Mouse (Mus musculus): ENCODE data around the gene Cox8a. TPM values are rescaled to one million over a fixed set of nuclear protein-coding genes. Genes with fewer than 3 reads are reported as not detected.

Gene Cox8a
- polyA plus RNA-seq, 1 experiment from 2014 or later: 1,508 TPM

DNA sequence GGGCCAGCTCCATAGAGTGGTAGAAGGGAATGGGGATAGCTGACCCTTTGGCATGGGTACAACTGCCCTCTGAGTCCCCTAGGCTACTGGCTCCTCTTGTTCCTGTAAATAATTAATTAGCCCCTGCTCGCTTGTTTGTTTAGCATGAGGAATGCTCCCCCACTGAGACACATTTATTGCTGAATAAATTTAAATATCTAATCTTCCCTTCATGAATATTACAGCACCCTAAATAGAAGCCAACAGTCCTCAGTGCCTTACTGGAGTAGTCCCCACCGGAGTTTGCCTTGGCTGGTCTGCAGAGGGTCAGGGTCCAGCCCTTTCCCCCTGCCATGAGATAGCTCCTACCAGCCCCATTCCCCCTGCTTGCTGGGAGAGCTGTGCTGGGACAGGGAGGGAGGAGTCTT, 24.9 kb downstream of the Cox8a start:
- H3K9ac ChIP-seq (ENCODE audit: low read depth, low read length): no peak overlapping the region
- H3K4me1 ChIP-seq (ENCODE audit: control insufficient read depth, insufficient read depth, low read length): peaks cover 44% of the 10 kb centered on the region
- H3K36me3 ChIP-seq (ENCODE audit: control insufficient read depth, insufficient read depth, low read length): no peaks in the 10 kb centered on the region
- no peaks in the 10 kb centered on the region for H3K27me3 ChIP-seq (replicated peaks; ENCODE audit: control insufficient read depth, insufficient read depth, low read length)
- peak overlapping the region; percentile 66; the same call in 1 of the 2 replicates for H3K27ac ChIP-seq (ENCODE audit: low read length)
- 50% methylated on average over 2 of the region's 2 CpGs for WGBS
- no peak overlapping the region for H3K4me2 ChIP-seq (ENCODE audit: low read depth, low read length)
- H3K4me3 ChIP-seq (ENCODE audit: low read length): no peak overlapping the region
- no peak for ATAC-seq
- no peaks in the 10 kb centered on the region for H3K9me3 ChIP-seq (ENCODE audit: control insufficient read depth, low read length)

DNA sequence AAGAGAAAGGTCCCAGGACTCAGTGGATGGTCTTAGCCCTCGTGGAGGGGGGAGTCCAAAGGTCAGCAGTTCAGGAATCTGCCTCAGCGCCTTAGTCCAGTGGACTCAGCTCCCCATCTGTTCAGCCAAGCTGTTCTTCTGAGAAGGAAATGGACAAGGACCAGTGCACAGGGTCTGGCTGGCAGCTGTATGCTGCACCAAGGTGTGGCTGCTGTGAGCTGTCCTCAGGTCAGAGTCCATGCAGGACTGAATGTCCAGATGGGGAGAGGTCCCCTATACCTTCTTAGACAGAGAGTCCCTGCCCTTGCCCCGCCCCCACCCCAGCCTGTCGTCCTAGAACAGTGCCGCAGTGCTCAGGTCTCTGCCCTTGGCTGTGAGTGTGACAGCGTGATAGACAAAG, 25.8 kb downstream of the Cox8a start:
- Histone ChIP-seq H3K9ac (ENCODE audit: low read depth, low read length) (peak overlapping the region; percentile 33), H3K27ac (ENCODE audit: low read length) (peak overlapping the region; percentile 66), H3K4me2 (ENCODE audit: low read depth, low read length) (no peak overlapping the region), H3K36me3 (ENCODE audit: control insufficient read depth, insufficient read depth, low read length) (no peaks in the 10 kb centered on the region), H3K4me3 (ENCODE audit: low read length) (no peak overlapping the region), H3K9me3 (ENCODE audit: control insufficient read depth, low read length) (no peaks in the 10 kb centered on the region), H3K27me3 (replicated peaks; ENCODE audit: control insufficient read depth, insufficient read depth, low read length) (peaks cover under 1% of the 10 kb centered on the region; the same call in 1 of the 2 replicates), H3K4me1 (ENCODE audit: control insufficient read depth, insufficient read depth, low read length) (peaks cover 41% of the 10 kb centered on the region)
- 26% methylated on average over 6 of the region's 6 CpGs for WGBS
- peak; percentile 70 for ATAC-seq

DNA sequence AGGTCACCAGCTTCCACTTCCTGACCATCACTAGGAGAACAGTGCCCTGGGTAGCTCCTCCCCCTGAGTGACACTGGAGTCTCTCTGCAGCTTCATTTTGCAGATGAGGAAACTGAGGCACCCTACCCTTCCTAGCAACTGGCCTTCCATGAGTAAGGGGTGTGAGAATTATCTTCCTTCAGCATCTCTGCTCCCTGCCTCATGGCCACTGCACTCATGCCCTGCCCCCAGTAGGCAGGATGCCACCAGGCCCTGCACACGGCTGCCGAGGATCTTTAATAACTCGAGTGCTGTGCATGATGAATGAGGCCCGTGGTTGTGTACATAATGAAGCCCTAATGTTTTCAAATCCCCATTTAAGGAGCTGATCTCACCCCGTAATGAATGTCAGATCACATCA, 26.4 kb downstream of the Cox8a start:
- Histone ChIP-seq H3K4me3 (ENCODE audit: low read length) (no peak overlapping the region), H3K4me2 (ENCODE audit: low read depth, low read length) (no peak overlapping the region), H3K9ac (ENCODE audit: low read depth, low read length) (peak overlapping the region; percentile 22; the same call in 1 of the 2 replicates), H3K27me3 (replicated peaks; ENCODE audit: control insufficient read depth, insufficient read depth, low read length) (peaks cover 3% of the 10 kb centered on the region; the same call in 1 of the 2 replicates), H3K9me3 (ENCODE audit: control insufficient read depth, low read length) (no peaks in the 10 kb centered on the region), H3K4me1 (ENCODE audit: control insufficient read depth, insufficient read depth, low read length) (peaks cover 41% of the 10 kb centered on the region), H3K27ac (ENCODE audit: low read length) (peak overlapping the region; percentile 66; the same call in 1 of the 2 replicates), H3K36me3 (ENCODE audit: control insufficient read depth, insufficient read depth, low read length) (no peaks in the 10 kb centered on the region)
- WGBS: 31% methylated on average over 5 of the region's 5 CpGs
- no peak for ATAC-seq

DNA sequence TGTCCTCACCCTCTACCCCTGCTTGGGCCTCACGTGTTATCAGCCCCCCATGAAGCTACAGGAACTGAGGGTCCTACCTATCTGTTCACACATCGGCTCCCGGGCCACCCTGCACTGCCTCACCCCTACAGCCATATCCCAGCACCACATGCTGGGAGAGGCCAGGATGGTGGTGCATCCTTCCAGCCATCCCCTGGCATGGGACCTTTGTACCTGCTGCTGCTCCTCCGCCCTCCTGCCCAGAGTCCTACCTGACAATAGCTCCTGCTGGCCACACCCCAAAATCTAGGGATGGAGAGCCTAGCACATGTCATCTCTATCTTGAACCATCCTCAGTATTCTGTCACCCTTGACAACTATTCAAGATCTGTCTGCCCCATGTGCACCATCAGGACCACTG, 28.4 kb downstream of the Cox8a start:
- Histone ChIP-seq H3K36me3 (ENCODE audit: control insufficient read depth, insufficient read depth, low read length) (no peaks in the 10 kb centered on the region), H3K27me3 (replicated peaks; ENCODE audit: control insufficient read depth, insufficient read depth, low read length) (peaks cover 3% of the 10 kb centered on the region; the same call in 1 of the 2 replicates), H3K4me1 (ENCODE audit: control insufficient read depth, insufficient read depth, low read length) (peaks cover 52% of the 10 kb centered on the region), H3K9ac (ENCODE audit: low read depth, low read length) (no peak overlapping the region), H3K9me3 (ENCODE audit: control insufficient read depth, low read length) (no peaks in the 10 kb centered on the region), H3K27ac (ENCODE audit: low read length) (no peak overlapping the region), H3K4me3 (ENCODE audit: low read length) (no peak overlapping the region), H3K4me2 (ENCODE audit: low read depth, low read length) (no peak overlapping the region)
- 51% methylated on average over 4 of the region's 4 CpGs for WGBS
- no peak for ATAC-seq

DNA sequence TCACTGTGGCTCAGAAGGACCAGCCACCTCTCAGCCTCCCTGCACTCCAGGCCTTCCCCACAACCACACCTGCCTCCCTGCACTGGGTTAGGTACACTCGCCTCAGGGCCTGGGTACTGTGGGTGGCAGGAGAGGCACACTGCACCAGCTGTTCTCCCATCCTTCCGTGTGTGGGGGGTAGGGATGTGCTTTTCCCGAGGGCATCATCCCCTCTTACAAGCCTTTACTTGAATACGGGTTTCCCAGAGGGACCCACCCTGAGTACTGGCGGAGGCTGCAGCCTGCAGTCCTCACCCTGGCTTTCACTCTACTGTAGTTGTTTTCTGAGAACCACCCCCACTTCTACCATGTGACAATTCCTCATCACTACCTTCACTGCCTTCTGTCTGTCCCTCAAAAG, 30.3 kb downstream of the Cox8a start:
- ATAC-seq: no peak
- 66% methylated on average over 5 of the region's 5 CpGs for WGBS
- Histone ChIP-seq H3K4me1 (ENCODE audit: control insufficient read depth, insufficient read depth, low read length) (peaks cover 54% of the 10 kb centered on the region), H3K9ac (ENCODE audit: low read depth, low read length) (no peak overlapping the region), H3K9me3 (ENCODE audit: control insufficient read depth, low read length) (no peaks in the 10 kb centered on the region), H3K27me3 (replicated peaks; ENCODE audit: control insufficient read depth, insufficient read depth, low read length) (peaks cover 3% of the 10 kb centered on the region; the same call in 1 of the 2 replicates), H3K27ac (ENCODE audit: low read length) (no peak overlapping the region; the same call in 1 of the 2 replicates), H3K4me2 (ENCODE audit: low read depth, low read length) (no peak overlapping the region), H3K4me3 (ENCODE audit: low read length) (no peak overlapping the region), H3K36me3 (ENCODE audit: control insufficient read depth, insufficient read depth, low read length) (no peaks in the 10 kb centered on the region)

DNA sequence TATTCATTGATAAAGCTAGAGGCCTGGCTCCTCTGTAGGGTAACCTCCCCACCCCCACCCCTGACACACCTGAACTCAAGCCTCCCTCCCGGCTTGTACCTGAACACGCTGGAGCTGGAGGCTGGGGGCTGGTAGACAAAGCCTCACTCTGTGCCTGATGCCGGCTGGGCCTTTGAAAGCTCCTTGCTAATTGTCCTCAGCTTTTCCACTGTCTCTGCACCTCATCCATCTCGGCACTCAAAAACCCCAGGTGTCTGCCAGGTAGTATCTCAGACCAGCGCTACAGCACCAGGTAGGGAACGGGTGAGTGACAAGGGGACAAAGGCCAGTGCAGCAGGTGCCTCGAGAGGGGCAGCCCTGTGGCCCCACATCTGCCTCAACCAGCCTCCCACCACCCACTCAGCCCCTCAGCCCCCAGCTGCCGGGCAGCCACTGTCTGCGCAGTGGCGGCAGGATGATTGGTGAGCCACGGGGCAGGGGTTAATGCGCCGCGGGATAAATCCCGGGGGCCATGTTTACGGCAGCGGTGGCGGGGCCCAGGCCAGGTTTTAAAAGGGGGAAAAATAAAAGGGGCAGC, 31.6 kb downstream of the Cox8a start:
- peak; percentile 41 for ATAC-seq
- peak overlapping the region; percentile 45; the same call in 1 of the 2 replicates for H3K9ac ChIP-seq (ENCODE audit: low read depth, low read length)
- H3K27me3 ChIP-seq (replicated peaks; ENCODE audit: control insufficient read depth, insufficient read depth, low read length): peaks cover 3% of the 10 kb centered on the region; the same call in 1 of the 2 replicates
- H3K4me1 ChIP-seq (ENCODE audit: control insufficient read depth, insufficient read depth, low read length): peaks cover 48% of the 10 kb centered on the region
- no peaks in the 10 kb centered on the region for H3K9me3 ChIP-seq (ENCODE audit: control insufficient read depth, low read length)
- no peaks in the 10 kb centered on the region for H3K36me3 ChIP-seq (ENCODE audit: control insufficient read depth, insufficient read depth, low read length)
- peak overlapping the region; percentile 26 for H3K4me2 ChIP-seq (ENCODE audit: low read depth, low read length)
- no peak overlapping the region; the same call in 1 of the 2 replicates for H3K27ac ChIP-seq (ENCODE audit: low read length)
- peak overlapping the region; percentile 3; the same call in 1 of the 2 replicates for H3K4me3 ChIP-seq (ENCODE audit: low read length)
- WGBS: 17% methylated on average over 18 of the region's 18 CpGs

DNA sequence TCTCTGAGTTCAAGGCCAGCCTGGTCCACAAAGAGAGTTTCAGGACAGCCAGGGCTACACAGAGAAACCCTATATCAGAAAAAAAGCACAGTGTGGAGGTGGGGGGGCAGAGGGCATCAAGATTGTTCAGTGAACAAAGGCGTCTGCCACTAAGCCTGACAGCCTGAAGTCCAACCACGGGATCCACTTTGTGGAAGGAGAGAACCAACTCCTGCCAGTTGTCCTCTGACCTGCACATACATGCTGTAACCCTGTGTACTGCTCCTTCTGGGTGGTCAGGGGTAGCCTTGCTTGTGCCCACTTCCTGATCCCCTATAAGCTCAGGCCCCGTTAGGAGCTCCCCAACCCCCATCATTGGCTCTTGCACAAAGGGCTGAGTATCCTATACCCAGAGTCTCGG, 32.4 kb downstream of the Cox8a start:
- peaks cover 48% of the 10 kb centered on the region for H3K4me1 ChIP-seq (ENCODE audit: control insufficient read depth, insufficient read depth, low read length)
- H3K27me3 ChIP-seq (replicated peaks; ENCODE audit: control insufficient read depth, insufficient read depth, low read length): peaks cover 3% of the 10 kb centered on the region; the same call in 1 of the 2 replicates
- H3K27ac ChIP-seq (ENCODE audit: low read length): no peak overlapping the region; the same call in 1 of the 2 replicates
- 66% methylated on average over 4 of the region's 4 CpGs for WGBS
- 0 out of 2 replicates have a peak overlapping the region, but pooled peaks have one; percentile 26 for H3K4me2 ChIP-seq (ENCODE audit: low read depth, low read length)
- peak overlapping the region; percentile 25; the same call in 1 of the 2 replicates for H3K9ac ChIP-seq (ENCODE audit: low read depth, low read length)
- H3K36me3 ChIP-seq (ENCODE audit: control insufficient read depth, insufficient read depth, low read length): no peaks in the 10 kb centered on the region
- no peak overlapping the region for H3K4me3 ChIP-seq (ENCODE audit: low read length)
- H3K9me3 ChIP-seq (ENCODE audit: control insufficient read depth, low read length): no peaks in the 10 kb centered on the region
- no peak for ATAC-seq

DNA sequence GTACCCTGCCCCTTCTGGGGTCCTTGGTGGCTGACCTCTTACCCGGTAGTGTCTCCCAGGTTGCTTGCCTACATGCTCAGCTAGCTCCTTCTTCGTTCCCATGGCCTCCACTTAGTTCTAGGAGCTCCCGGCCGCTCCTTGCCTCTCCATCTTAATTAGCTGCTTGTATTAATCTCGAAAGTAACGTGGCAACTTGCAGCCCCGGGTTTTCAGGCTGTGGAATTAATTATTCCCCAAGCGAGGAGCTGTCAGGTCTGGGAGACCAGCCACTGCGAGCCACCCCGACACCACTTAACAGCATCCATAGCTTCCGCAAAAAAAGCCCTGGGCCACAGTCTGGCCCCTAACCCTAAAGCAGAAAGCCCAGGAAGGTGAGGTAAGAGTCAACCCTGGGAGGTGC, 34.0 kb downstream of the Cox8a start:
- peaks cover 3% of the 10 kb centered on the region; the same call in 1 of the 2 replicates for H3K27me3 ChIP-seq (replicated peaks; ENCODE audit: control insufficient read depth, insufficient read depth, low read length)

DNA sequence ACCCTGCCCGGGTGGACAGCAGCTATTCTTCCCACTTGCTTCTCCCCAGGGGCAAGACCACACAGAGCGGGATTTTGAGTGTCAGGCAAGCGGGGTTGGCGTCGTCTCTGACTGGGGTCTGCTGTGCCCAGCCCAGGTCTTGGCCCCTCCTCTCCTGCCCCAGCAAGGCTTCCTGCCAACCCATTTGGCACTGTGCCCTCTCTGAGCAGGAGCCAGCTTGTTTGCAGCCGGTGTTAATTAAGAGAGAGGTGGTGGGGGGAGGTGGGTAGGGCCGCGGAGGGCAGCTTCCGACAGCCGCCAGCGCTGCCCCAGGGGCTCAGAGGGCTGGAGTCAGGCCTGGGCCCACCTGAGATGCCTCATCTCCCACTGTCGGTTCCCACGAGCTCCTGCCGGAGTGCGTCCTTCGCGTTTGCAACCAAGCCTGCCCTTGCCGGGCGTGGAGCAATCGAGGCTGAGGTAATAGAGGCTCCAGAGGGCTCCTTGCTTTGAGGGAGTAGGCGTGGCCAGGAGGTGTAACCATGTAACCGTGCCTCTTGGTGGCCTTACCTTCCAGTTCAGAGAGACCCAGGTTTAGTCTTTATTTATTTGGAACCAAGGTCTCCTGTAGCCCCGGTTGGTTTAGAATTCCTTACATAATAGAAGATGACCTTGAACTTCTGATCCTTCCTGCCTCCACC, 35.0 kb downstream of the Cox8a start:
- 11% methylated on average over 23 of the region's 23 CpGs for WGBS
- H3K9me3 ChIP-seq (ENCODE audit: control insufficient read depth, low read length): no peaks in the 10 kb centered on the region

More for the DNA sequence above, 34.0 kb downstream of the Cox8a start:
- no peak overlapping the region for H3K4me3 ChIP-seq (ENCODE audit: low read length)
- WGBS: 74% methylated on average over 11 of the region's 11 CpGs
- H3K36me3 ChIP-seq (ENCODE audit: control insufficient read depth, insufficient read depth, low read length): no peaks in the 10 kb centered on the region
- H3K9ac ChIP-seq (ENCODE audit: low read depth, low read length): no peak overlapping the region
- H3K27ac ChIP-seq (ENCODE audit: low read length): no peak overlapping the region
- ATAC-seq: no peak
- no peak overlapping the region for H3K4me2 ChIP-seq (ENCODE audit: low read depth, low read length)
- no peaks in the 10 kb centered on the region for H3K9me3 ChIP-seq (ENCODE audit: control insufficient read depth, low read length)
- peaks cover 44% of the 10 kb centered on the region for H3K4me1 ChIP-seq (ENCODE audit: control insufficient read depth, insufficient read depth, low read length)

More for the DNA sequence above, 35.0 kb downstream of the Cox8a start:
- ATAC-seq: peak; percentile 74
- peak overlapping the region; percentile 51 for H3K4me2 ChIP-seq (ENCODE audit: low read depth, low read length)
- H3K9ac ChIP-seq (ENCODE audit: low read depth, low read length): peak overlapping the region; percentile 42; the same call in 1 of the 2 replicates
- H3K4me3 ChIP-seq (ENCODE audit: low read length): no peak overlapping the region; the same call in 1 of the 2 replicates
- peaks cover 45% of the 10 kb centered on the region for H3K4me1 ChIP-seq (ENCODE audit: control insufficient read depth, insufficient read depth, low read length)
- peak overlapping the region; percentile 30 for H3K27ac ChIP-seq (ENCODE audit: low read length)
- no peaks in the 10 kb centered on the region for H3K36me3 ChIP-seq (ENCODE audit: control insufficient read depth, insufficient read depth, low read length)
- peaks cover 3% of the 10 kb centered on the region; the same call in 1 of the 2 replicates for H3K27me3 ChIP-seq (replicated peaks; ENCODE audit: control insufficient read depth, insufficient read depth, low read length)

Measured in intestine, embryonic 16.5 days (tissue).